Mouse (Mus musculus): ENCODE measurements at regions not wholly inside any gene's neighbourhood (a gene's known extent, or its start where the extent isn't known, plus 50 kb on each side); places are given as distances from the start of the nearest gene placed in this dataset.

GRCm38 (mm10) chr1:75833071-75833830 is 287.2 kb downstream of the Slc4a3 start:
- no peak for DNase-seq (ENCODE audit: low read depth)

GRCm38 (mm10) chr1:75834361-75834760 is 288.3 kb downstream of the Slc4a3 start:
- no peak for DNase-seq (ENCODE audit: low read depth)

- DNase-seq (ENCODE audit: low read depth), result no peak
These were observed 293.6 kb downstream of the Slc4a3 start for GRCm38 (mm10) chr1:75839551-75840223.

GRCm38 (mm10) chr1:75842396-75842795 is 296.3 kb downstream of the Slc4a3 start:
- no peak for DNase-seq (ENCODE audit: low read depth)

- no peak for DNase-seq (ENCODE audit: low read depth)
These were observed 297.3 kb downstream of the Slc4a3 start for GRCm38 (mm10) chr1:75843326-75843725.

GRCm38 (mm10) chr1:75844123-75844522 is 298.1 kb downstream of the Slc4a3 start:
- DNase-seq (ENCODE audit: low read depth), result no peak

- no peak for DNase-seq (ENCODE audit: low read depth)
These were observed 298.5 kb downstream of the Slc4a3 start for GRCm38 (mm10) chr1:75844529-75844928.

- DNase-seq (ENCODE audit: low read depth), result no peak
These were observed 298.9 kb downstream of the Slc4a3 start for GRCm38 (mm10) chr1:75844981-75845380.

- no peak for DNase-seq (ENCODE audit: low read depth)
These were observed 299.9 kb downstream of the Slc4a3 start for GRCm38 (mm10) chr1:75845771-75846535.

GRCm38 (mm10) chr1:75847681-75848080 is 301.6 kb downstream of the Slc4a3 start:
- no peak for DNase-seq (ENCODE audit: low read depth)

- DNase-seq (ENCODE audit: low read depth), result no peak
These were observed 302.4 kb downstream of the Slc4a3 start for GRCm38 (mm10) chr1:75848436-75848835.

- DNase-seq (ENCODE audit: low read depth), result no peak
These were observed 304.1 kb downstream of the Slc4a3 start for GRCm38 (mm10) chr1:75850131-75850530.

- no peak for DNase-seq (ENCODE audit: low read depth)
These were observed 312.6 kb downstream of the Slc4a3 start for GRCm38 (mm10) chr1:75858551-75859255.

GRCm38 (mm10) chr1:75862757-75863156 is 316.7 kb downstream of the Slc4a3 start:
- no peak for DNase-seq (ENCODE audit: low read depth)

- DNase-seq (ENCODE audit: low read depth), result no peak
These were observed 320.5 kb downstream of the Slc4a3 start for GRCm38 (mm10) chr1:75866556-75866955.

GRCm38 (mm10) chr1:75869414-75869813 is 323.3 kb downstream of the Slc4a3 start:
- no peak for DNase-seq (ENCODE audit: low read depth)

- DNase-seq (ENCODE audit: low read depth), result no peak
These were observed 323.8 kb downstream of the Slc4a3 start for GRCm38 (mm10) chr1:75869846-75870245.

GRCm38 (mm10) chr1:75873911-75874310 is 327.8 kb downstream of the Slc4a3 start:
- DNase-seq (ENCODE audit: low read depth), result no peak

GRCm38 (mm10) chr1:75877209-75877608 is 331.1 kb downstream of the Slc4a3 start:
- DNase-seq (ENCODE audit: low read depth), result no peak

GRCm38 (mm10) chr1:75885632-75886031 is 339.6 kb downstream of the Slc4a3 start:
- DNase-seq (ENCODE audit: low read depth), result no peak

GRCm38 (mm10) chr1:75888499-75889208 is 342.6 kb downstream of the Slc4a3 start:
- no peak for DNase-seq (ENCODE audit: low read depth)

Data from gonadal fat pad, adult 2 months (tissue).